Mouse (Mus musculus) lung, postnatal 36 days (tissue): Measurements from ENCODE around the gene Med27.

ENCODE experiments used
- DNase-seq: peaks from one replicate; pipeline ENCODE4 v3.0.0; 2022; ENCODE audit warnings: mixed read lengths

Med27 gene

DNA sequence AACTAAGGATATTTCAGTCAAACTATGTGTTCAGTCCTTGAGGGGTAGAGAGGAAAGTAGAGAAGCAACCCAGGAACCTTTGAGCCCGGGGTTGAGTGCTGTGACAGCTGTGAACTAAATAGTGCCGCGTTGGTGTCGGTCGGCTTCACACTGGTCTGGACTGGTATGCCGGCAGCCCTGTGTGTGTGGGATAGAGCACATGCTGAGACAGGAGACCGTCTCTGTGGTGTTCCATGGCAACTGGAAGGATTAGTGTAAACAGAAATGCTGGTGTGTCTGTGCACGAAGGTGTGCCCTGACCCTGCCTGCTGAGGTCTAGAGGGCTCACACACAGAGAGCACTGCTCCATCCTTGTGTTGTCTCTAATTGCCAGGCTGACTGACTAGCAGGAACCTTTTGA is 135.2 kb downstream of the Med27 start:
- DNase-seq: no peak

- DNase-seq: no peak
These were observed 136.5 kb downstream of the Med27 start for GRCm38 (mm10) chr2:29482979-29483718.

DNA sequence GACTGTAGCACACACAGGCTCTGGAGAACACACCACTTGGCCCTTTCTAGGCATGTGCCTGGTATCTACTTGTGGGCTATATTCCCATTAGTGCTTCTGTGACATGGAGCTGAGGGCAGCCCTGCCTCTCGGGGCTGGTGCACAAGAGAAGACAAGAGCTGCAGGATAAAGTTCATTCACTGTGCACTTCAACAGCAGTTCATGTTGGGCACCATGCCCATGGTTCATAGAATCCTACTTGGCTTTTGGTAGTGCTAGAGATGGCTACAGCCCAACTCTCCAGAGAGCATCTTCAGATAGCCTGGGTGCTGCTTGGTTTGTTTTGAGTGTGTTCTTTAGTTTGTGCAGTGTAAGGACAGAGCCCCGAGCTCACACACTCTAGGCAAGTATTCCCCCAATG is 138.9 kb downstream of the Med27 start:
- DNase-seq: no peak

DNA sequence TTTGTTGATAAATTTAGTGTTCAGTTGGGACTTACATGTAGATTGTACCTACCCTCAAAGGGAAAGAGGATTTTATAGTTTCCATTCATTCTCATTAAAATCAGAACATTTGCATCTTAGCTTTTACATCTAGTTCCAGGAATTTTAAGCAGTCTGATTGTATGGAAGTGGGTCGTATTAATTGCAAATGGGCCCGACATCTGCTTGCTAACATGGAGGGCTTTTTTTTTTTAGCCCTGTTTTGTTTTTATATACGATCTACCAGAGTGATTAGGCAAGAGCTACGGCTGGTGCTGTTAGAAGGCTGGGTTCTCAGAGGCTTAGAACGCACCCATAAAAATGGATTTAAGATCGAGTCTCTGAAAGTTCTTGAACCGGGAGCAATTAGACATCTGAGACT is 139.9 kb downstream of the Med27 start:
- DNase-seq: no peak

- DNase-seq: no peak
These were observed 141.0 kb downstream of the Med27 start for GRCm38 (mm10) chr2:29487652-29488051.

DNA sequence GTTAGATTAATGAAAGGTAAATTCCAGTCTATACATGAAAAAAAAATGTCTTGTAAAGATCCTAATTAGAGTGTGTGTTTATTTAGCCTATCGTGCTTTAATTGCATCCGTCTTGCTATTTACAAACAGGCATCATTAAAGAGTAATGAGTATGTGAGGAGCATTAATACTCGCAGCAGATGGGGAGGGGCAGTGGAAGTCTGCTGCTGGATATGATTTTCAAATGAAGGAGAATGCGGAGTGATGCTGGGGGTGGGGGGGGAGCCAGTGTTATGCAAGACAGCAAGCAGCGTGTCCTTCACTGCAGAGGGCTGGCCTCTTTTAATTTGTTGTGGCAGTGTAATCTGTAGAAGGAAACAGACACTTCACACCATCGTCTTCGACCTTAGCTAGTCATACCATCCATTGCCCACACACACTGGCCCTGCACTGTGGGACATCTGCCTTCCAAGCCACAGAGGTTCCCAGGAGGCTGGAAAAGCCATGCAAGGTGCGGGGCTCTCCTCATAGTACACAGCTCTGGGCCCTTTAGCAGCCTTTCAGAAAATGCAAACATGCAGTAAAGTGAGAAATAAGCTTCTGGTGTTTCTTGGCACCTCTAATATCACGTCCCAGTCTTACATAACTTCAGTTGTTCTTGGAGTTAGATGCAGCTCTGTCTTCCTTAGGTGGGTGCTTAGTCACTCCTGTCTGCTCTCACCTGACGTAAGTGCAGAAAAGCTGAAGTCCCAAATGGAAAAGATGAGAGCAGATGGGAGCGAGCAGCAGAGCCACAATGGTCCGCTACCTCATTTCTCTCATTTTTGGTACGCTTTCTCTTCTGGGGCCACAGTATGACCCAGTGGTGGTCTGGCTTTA is 142.0 kb downstream of the Med27 start:
- DNase-seq: no peak

DNA sequence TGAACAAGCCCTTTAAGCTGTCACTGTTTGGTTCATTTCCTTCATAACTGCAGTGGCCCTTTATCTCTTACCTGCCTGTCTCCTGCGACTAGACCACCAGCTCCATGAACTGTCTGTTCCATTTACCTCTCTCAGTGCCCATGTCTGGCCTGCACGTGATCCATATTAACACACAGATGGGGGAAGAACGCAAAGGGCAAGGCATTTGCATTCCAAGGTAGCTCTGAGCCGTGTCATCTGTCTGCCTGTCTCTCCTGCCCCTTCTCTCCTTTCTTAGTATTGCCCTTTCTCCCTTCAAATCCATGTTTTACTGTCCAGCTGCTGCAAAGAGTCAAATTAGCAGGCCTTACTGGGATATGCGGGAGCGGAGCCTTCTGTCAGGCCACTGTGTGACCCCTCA is 145.0 kb downstream of the Med27 start:
- DNase-seq: no peak

DNA sequence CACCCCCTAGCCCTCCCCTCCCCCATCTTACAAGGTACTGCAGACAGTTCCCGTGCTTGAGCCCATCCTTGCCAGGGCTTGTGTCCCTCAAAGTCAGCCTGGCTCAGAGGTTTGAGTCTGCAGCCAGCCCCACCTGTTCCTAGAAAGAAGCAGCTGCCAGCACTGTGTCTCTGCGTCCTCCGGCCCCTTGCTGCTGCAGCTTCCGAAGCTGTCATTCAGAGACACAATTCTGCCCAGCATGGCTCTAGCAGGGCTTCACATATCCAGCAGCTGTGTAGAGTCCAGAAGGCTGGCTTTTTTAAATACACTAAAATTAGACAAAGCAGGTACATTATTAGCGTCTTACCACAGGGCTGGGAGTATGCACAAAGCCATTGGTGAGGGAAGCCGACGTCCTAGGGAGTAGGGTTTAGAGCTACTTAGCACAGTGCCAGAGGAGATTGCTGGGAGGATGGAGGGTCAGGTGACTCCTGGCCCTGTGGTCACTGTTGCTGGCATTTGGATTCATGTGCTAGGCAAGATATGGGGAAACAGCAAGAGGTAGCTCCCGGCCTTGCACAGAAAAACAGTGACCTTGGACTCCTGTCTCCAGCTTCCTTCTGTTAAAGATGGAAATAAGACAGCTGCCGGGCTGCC is 146.9 kb downstream of the Med27 start:
- no peak for DNase-seq

- no peak for DNase-seq
These were observed 148.7 kb downstream of the Med27 start for GRCm38 (mm10) chr2:29495271-29495670.

DNA sequence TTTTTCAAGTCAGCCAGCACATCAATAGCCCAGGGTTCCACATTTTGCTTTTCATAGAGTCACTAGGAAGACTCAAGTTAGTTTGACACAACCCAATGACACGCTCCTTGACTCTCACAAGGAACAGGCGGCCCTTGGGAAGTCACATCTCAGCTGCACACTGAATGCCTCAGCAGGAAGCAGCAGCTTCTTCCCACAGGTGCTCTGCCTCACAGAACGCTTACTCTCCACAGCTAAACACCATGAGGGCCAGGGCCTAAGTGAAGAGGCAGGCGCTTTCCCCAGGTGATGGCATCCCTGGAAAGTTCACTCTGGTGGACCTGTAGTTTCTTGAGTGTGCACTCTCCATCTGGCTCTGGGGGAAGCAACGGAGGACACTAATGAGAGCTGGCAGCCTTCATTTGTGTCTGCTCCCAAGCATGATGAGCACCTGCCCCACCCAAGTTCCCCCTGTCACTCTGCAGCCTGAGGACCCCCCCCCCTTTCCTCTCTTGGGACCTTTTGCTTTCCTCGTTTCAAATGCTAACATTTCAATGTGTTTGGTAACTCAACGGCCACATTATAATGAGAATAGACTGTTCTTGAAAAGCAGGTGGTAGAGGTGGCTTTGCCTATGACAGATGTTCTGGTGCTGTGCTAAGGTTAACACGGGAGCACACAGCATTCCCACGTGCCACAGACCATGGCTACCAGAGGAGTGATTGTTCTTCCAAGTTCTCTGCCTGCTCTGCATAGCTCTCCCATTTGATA is 154.2 kb downstream of the Med27 start:
- no peak for DNase-seq

GRCm38 (mm10) chr2:29501381-29501780 is 154.8 kb downstream of the Med27 start:
- DNase-seq: no peak

DNA sequence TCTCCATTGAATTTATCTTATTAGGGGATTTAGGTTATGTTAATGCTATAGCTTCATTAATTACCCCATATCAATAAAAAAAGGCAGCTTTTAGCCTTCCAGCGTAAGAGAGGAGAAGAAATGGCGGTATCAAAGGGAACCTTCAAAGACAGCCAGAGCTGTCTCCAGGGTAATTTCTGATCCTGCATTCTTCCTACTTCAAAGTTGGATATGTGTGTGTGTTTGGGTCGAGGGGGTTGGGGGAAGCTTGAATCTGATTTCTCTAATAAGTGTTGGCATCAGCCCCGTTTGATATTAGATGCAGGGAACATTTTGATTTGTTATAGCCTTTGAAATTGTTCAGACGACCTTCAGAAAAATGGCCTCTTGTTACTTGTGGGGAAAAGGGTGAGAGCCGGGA is 158.2 kb downstream of the Med27 start:
- no peak for DNase-seq

DNA sequence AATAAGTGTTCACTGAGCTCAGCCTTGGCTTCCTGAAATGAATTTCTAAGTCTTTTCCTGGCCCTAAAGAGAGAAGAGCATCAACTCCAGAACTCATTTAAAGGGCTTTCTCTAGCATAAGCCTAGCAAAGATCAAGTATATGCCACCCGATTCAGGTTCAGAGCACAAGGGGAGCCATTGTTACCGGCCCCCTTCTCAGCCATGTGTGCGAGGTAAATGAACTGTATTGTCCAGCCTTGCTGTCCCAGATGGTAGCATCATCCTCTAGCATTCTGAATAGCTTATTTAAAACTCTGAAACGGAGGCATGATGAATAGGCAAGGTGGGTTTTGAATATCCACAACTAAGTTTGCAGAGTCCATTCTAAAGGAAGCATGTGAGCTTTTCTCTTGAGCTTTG is 159.8 kb downstream of the Med27 start:
- DNase-seq: no peak

DNA sequence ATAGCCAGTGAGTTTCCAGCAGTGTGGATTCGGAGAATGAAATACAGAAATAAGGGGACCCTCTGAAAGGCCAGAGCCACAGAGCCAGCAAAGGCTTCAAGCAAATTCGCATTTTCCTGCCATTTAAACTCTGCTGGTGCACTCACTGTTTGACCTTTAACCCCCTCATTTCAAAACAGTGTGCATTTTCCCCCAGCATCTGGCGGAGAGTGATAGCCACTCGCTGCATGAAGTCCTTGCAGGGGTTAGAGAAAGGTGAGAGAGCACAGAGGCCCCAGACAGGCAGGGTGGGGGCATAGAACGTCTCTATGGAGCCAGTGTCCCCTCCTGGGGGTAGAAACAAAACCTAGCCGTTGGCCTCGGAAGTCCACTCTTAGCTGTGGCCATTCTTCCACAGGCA is 166.5 kb downstream of the Med27 start:
- DNase-seq: no peak

GRCm38 (mm10) chr2:29514836-29515235 is 168.2 kb downstream of the Med27 start:
- no peak for DNase-seq

DNA sequence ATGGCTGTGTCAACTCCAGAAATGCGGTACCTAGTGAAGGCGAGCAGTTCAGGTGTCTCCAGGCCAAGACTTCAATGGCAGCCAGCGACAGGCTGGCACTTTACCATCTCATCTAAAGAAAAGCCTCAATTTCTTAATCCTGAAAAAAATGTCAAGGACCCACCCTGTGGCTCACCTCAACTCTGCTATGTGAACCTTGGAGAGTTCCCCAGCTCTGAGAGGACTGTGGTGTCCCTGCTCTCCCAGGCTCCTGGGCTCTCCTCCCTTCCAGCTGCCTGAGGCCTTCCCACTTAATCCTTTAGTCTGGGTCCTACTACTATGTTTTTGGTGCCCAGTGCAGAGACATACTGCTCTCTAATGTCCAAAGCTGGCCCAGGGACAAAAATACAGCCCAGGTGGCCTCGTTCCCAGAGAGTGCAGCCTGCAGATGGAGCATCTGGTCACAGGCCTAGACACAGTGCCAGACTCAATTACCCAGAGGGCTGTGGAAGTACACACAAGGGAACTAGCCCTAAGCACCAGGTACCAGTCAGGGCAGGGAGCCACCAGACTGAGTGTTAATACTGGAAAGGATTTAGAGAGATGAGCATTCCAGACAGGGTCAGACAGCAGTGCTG is 169.3 kb downstream of the Med27 start:
- DNase-seq: no peak

DNA sequence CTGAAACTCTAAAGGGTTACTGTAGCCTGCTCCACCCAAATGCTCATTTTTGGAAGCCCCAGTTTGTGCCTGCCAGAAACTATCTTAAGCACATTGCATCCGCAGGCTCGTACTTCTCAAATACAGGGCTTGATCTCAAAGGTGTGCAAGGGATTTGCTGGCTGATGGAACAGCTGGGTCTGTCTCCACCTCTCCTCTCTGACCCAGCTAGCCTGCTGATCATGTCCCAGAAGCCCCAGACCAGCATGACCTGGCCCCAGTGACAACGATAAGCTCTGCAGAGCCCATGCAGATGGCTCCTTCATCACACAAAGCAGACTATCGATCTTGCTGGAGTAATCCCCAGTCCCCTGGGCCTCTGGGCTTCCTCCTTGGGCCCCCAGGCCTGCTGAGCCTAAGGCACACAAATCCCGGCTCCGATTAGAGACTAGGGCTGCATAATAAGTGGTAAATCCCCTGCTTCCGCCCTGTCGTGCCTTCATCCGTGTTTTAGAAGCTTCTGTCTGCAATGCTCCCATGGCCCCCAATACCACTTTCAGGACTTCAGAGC is 170.1 kb downstream of the Med27 start:
- DNase-seq: no peak

DNA sequence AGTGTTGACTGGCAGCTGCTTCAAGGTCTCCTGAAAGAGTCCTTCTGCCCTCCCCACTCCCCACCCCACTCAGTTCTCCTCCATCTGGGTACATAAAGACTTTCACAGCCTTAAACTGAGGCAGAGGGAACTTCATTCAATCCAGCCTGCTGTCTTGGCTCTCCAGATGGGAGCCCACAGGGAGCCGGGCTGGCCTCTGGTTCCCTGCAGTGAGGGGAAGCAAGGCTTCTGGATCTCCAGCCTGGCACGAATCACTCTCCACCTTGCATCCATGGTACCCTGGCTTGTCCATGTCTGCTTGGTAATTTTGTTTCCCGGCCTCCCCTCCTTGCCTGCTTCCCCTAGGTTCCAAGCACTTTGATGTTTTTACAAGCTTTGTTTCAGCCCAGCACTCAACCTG is 172.8 kb downstream of the Med27 start:
- no peak for DNase-seq

GRCm38 (mm10) chr2:29520206-29520605 is 173.6 kb downstream of the Med27 start:
- no peak for DNase-seq

- DNase-seq: no peak
These were observed 174.9 kb downstream of the Med27 start for GRCm38 (mm10) chr2:29521486-29521885.

GRCm38 (mm10) chr2:29523918-29524811 is 177.5 kb downstream of the Med27 start:
- DNase-seq: no peak
